Mouse (Mus musculus) kidney, adult 2 months (tissue): ENCODE data around the gene Krt14. TPM values are rescaled to one million over a fixed set of nuclear protein-coding genes. Genes with fewer than 3 reads are reported as not detected.

Experiments used
- DNase-seq: peaks from one replicate; pipeline ENCODE4 v3.0.0; 2021
- H3K27ac ChIP-seq: fragments of 200-500 bp; 2 replicates; pipeline ENCODE4 v1.5.1; 2012; ENCODE audit warnings: low read depth, low read length, control low read depth, inconsistent platforms; ENCODE audit not compliant: insufficient read depth
- H3K27me3 ChIP-seq: fragments of 200-500 bp; replicated peaks from 2 replicates; pipeline ENCODE4 v1.6.1; 2012; ENCODE audit warnings: mild to moderate bottlenecking, moderate library complexity, low read length, inconsistent platforms; ENCODE audit not compliant: control insufficient read depth, insufficient read depth
- H3K36me3 ChIP-seq: fragments of 200-500 bp; 2 replicates; pipeline ENCODE4 v1.6.1; 2012; ENCODE audit warnings: mild to moderate bottlenecking, moderate library complexity, low read length, inconsistent platforms; ENCODE audit not compliant: control insufficient read depth, insufficient read depth
- H3K4me1 ChIP-seq: fragments of 200-500 bp; 2 replicates; pipeline ENCODE4 v1.6.1; 2011; ENCODE audit warnings: low read length; ENCODE audit not compliant: control insufficient read depth, insufficient read depth
- H3K4me3 ChIP-seq: fragments of 200-500 bp; 2 replicates; pipeline ENCODE4 v1.5.1; 2011; ENCODE audit warnings: mild to moderate bottlenecking, low read depth, low read length, control low read depth; ENCODE audit not compliant: insufficient read depth
- CTCF ChIP-seq: fragments of 200-500 bp; conservative IDR thresholded peaks from 2 replicates; pipeline ENCODE4 v1.5.1; 2011; ENCODE audit warnings: low read depth, mild to moderate bottlenecking, control low read depth, low read length, moderate library complexity, mixed read lengths; ENCODE audit not compliant: insufficient read depth, insufficient read length
- POLR2A ChIP-seq: fragments of 200-500 bp; IDR thresholded peaks from one replicate; pipeline ENCODE4 v1.6.1; 2011; ENCODE audit warnings: low read depth, low read length, control low read depth
- WGBS: fragments of 180-500 bp; shearing (Covaris S2); methylation state at CpG from one replicate; pipeline ENCODE4 v1.1.7; 2018; 5-methylcytosine and 5-hydroxymethylcytosine counted together
- polyA plus RNA-seq: library from polyadenylated mRNA; depleted of rRNA; stranded (reverse); fragments of >200 nt; gene quantifications from 2 replicates; pipeline ENCODE4 v1.2.3, GENCODE M21; 2012

The Krt14 gene
- polyA plus RNA-seq, 1 experiment: 1.4 TPM

GRCm38 (mm10) chr11:100191820-100192219 is 15.5 kb downstream of the Krt14 start:
- TF ChIP-seq CTCF (no peak), POLR2A (no peak)
- no peak for DNase-seq
- 85% methylated on average over 3 of the region's 3 CpGs for WGBS
- Histone ChIP-seq H3K27me3 (no peaks in the 10 kb centered on the region), H3K4me3 (no peak overlapping the region), H3K27ac (no peak overlapping the region), H3K4me1 (no peaks in the 10 kb centered on the region), H3K36me3 (no peaks in the 10 kb centered on the region)

DNA sequence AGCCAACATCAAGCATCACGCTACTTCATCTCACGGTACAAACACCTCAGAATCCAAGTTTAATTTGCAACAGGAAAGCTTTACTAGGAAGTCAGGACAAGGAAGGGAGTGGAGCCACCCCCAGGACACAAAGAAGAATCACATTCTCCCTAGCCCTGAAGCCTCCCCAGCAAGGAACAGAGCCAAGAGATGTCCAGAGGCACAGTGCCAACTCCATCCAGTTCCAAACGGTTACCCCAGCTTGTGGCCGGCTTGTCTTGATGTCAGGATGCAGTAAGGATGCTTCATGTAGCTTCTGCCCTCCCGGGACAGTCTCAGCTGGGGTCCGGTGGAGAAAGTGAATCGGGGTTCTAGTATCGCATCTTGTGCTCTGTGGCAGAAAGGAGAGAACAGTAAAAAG is 20.6 kb downstream of the Krt14 start:
- no peaks in the 10 kb centered on the region for H3K36me3 ChIP-seq
- DNase-seq: no peak
- no peak overlapping the region for H3K4me3 ChIP-seq
- TF ChIP-seq CTCF: no peak
- no peak for TF ChIP-seq POLR2A
- H3K27me3 ChIP-seq: no peaks in the 10 kb centered on the region
- H3K4me1 ChIP-seq: no peaks in the 10 kb centered on the region
- WGBS: 81% methylated on average over 8 of the region's 8 CpGs
- H3K27ac ChIP-seq: no peak overlapping the region

GRCm38 (mm10) chr11:100181725-100182124 is 25.6 kb downstream of the Krt14 start:
- Histone ChIP-seq H3K4me1 (no peaks in the 10 kb centered on the region), H3K27ac (no peak overlapping the region), H3K27me3 (no peaks in the 10 kb centered on the region), H3K36me3 (no peaks in the 10 kb centered on the region), H3K4me3 (no peak overlapping the region)
- 44% methylated on average over 7 of the region's 7 CpGs for WGBS
- TF ChIP-seq CTCF: no peak
- no peak for TF ChIP-seq POLR2A
- no peak for DNase-seq

DNA sequence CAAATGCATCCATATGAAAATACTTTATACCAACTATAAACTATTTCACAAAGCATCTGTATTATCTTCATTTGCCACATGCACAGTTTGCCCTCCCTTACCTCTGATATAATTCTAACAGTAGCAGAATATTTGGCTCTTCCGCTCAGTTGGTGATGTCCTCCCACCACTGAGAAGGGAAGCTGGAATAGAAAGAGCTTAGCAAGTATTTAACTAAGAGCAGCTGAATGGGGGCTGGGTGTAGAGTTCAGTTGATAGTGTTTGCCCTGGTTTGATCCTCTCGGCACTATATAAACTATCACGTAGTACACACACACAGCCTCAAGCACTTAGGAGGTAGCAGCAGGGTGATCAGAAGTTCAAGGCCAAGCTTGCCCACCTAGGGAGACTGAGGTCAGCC is 28.1 kb downstream of the Krt14 start:
- no peaks in the 10 kb centered on the region for H3K36me3 ChIP-seq
- WGBS: 75% methylated on average over 3 of the region's 3 CpGs
- H3K27ac ChIP-seq: no peak overlapping the region
- H3K27me3 ChIP-seq: no peaks in the 10 kb centered on the region
- TF ChIP-seq POLR2A (no peak), CTCF (no peak)
- DNase-seq: no peak
- no peak overlapping the region for H3K4me3 ChIP-seq
- H3K4me1 ChIP-seq: no peaks in the 10 kb centered on the region

- no peaks in the 10 kb centered on the region for H3K36me3 ChIP-seq
- no peaks in the 10 kb centered on the region for H3K27me3 ChIP-seq
- no peak for DNase-seq
- WGBS: 70% methylated on average over 5 of the region's 5 CpGs
- no peak overlapping the region for H3K27ac ChIP-seq
- H3K4me3 ChIP-seq: no peak overlapping the region
- H3K4me1 ChIP-seq: no peaks in the 10 kb centered on the region
- TF ChIP-seq POLR2A (no peak), CTCF (no peak)
Observed at GRCm38 (mm10) chr11:100178307-100178706, 29.0 kb downstream of the Krt14 start.

GRCm38 (mm10) chr11:100176791-100177190 is 30.6 kb downstream of the Krt14 start:
- no peak for TF ChIP-seq POLR2A
- no peak for TF ChIP-seq CTCF
- Histone ChIP-seq H3K4me3 (no peak overlapping the region), H3K27me3 (no peaks in the 10 kb centered on the region), H3K27ac (no peak overlapping the region), H3K36me3 (no peaks in the 10 kb centered on the region), H3K4me1 (no peaks in the 10 kb centered on the region)
- no peak for DNase-seq
- WGBS: 26% methylated on average over 9 of the region's 9 CpGs

- Histone ChIP-seq H3K27me3 (no peaks in the 10 kb centered on the region), H3K36me3 (no peaks in the 10 kb centered on the region), H3K4me3 (no peak overlapping the region), H3K27ac (no peak overlapping the region), H3K4me1 (peaks cover 7% of the 10 kb centered on the region)
- peak; percentile 55 for DNase-seq
- 25% methylated on average over 14 of the region's 14 CpGs for WGBS
- TF ChIP-seq POLR2A (no peak), CTCF (peak; percentile 88)
Observed at GRCm38 (mm10) chr11:100168765-100169762, 38.3 kb downstream of the Krt14 start.
